Mouse (Mus musculus) embryonic facial prominence, embryonic 14.5 days (tissue): ENCODE results near the gene Pcyt1a. TPM values are rescaled to one million over a fixed set of nuclear protein-coding genes. Genes with fewer than 3 reads are reported as not detected.

Experiments
- ATAC-seq: fragments of 200-750 bp; cut with Nextera tagmentation; 2 replicates; pipeline ENCODE4 v1.8.0; 2017; ENCODE audit warnings: low read depth, moderate number of reproducible peaks, moderate TSS enrichment
- DNase-seq: peaks from one replicate; pipeline ENCODE4 v3.0.0-alpha.2; 2015; ENCODE audit warnings: low spot score
- H3K27ac ChIP-seq: fragments of 300-500 bp; sonication (generic); replicated peaks from 2 replicates; pipeline ENCODE4 v1.5.1; 2014; ENCODE audit warnings: low read depth, mild to moderate bottlenecking, low read length, moderate library complexity
- H3K27me3 ChIP-seq: fragments of 300-500 bp; sonication (generic); replicated peaks from 2 replicates; pipeline ENCODE4 v1.6.1; 2014; ENCODE audit warnings: low read length; ENCODE audit not compliant: control insufficient read depth, insufficient read depth
- H3K36me3 ChIP-seq: fragments of 300-500 bp; sonication (generic); 2 replicates; pipeline ENCODE4 v1.6.1; 2014; ENCODE audit warnings: low read length, mixed read lengths; ENCODE audit not compliant: control insufficient read depth, insufficient read depth
- H3K4me1 ChIP-seq: fragments of 300-500 bp; sonication (generic); 2 replicates; pipeline ENCODE4 v1.6.1; 2014; ENCODE audit warnings: antibody characterized with exemption, low read length; ENCODE audit not compliant: control insufficient read depth, insufficient read depth
- H3K4me2 ChIP-seq: fragments of 300-500 bp; sonication (generic); 2 replicates; pipeline ENCODE4 v1.6.1; 2014; ENCODE audit warnings: low read depth, mild to moderate bottlenecking, low read length, moderate library complexity, mixed read lengths
- H3K4me3 ChIP-seq: fragments of 300-500 bp; sonication (generic); 2 replicates; pipeline ENCODE4 v1.5.1; 2014; ENCODE audit warnings: low read depth, mild to moderate bottlenecking, low read length
- H3K9ac ChIP-seq: fragments of 300-500 bp; sonication (generic); 2 replicates; pipeline ENCODE4 v1.6.1; 2014; ENCODE audit warnings: low read depth, mild to moderate bottlenecking, low read length, moderate library complexity, mixed read lengths
- H3K9me3 ChIP-seq: fragments of 300-500 bp; sonication (generic); 2 replicates; pipeline ENCODE4 v1.6.1; 2016; ENCODE audit warnings: low read length; ENCODE audit not compliant: control insufficient read depth
- WGBS: fragments of 180-500 bp; shearing (Covaris S2); extraction: QIAGEN DNeasy Blood & Tissue Kit; methylation state at CpG from one replicate; pipeline ENCODE4 v1.1.7; 2014; 5-methylcytosine and 5-hydroxymethylcytosine counted together
- polyA plus RNA-seq: library from polyadenylated mRNA; unstranded; fragments of >200 nt; fragmentation: Nextera tagmentation; extraction: Ambion mirVana; gene quantifications from 2 replicates; pipeline ENCODE4 v1.2.1, GENCODE M21; 2014

The Pcyt1a gene
- polyA plus RNA-seq, 1 experiment from 2014 or later: 43.2 TPM

GRCm38 (mm10) chr16:32523462-32524243 lies 92.9 kb downstream of the Pcyt1a start:
- no peaks in the 10 kb centered on the region for H3K27me3 ChIP-seq
- no peak overlapping the region for H3K27ac ChIP-seq
- ATAC-seq (peak; percentile 78), DNase-seq (peak; percentile 74)
- no peak overlapping the region for H3K4me3 ChIP-seq
- WGBS: 66% methylated on average over 8 of the region's 8 CpGs
- no peak overlapping the region for H3K9ac ChIP-seq
- H3K4me2 ChIP-seq: no peak overlapping the region
- no peaks in the 10 kb centered on the region; the same call in 1 of the 2 replicates for H3K4me1 ChIP-seq
- H3K9me3 ChIP-seq: no peaks in the 10 kb centered on the region
- no peaks in the 10 kb centered on the region for H3K36me3 ChIP-seq

DNA sequence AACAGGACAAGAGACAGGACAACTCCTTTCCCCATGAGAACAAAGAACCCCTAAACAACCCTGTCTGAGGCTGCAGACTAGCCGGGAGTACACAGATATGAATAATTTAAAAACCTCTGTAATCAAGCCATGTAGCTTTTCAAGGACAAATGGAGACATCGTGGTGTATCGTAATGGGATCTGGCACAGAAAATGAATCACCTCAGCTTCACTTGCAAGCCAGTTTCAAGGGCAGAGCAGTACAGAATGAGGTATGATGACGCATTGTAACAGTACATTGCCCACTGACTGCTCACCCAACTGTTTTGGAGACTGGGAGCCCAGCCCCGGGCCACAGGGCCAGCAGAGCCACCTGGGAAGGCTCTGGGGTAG lies 93.5 kb downstream of the Pcyt1a start:
- no peak overlapping the region; the same call in 1 of the 2 replicates for H3K27ac ChIP-seq
- H3K9ac ChIP-seq: no peak overlapping the region
- H3K27me3 ChIP-seq: no peaks in the 10 kb centered on the region
- no peak overlapping the region for H3K4me2 ChIP-seq
- ATAC-seq (peak; percentile 3; the same call in 1 of the 2 replicates), DNase-seq (no peak)
- H3K9me3 ChIP-seq: no peaks in the 10 kb centered on the region
- 57% methylated on average over 5 of the region's 5 CpGs for WGBS
- no peaks in the 10 kb centered on the region for H3K36me3 ChIP-seq
- H3K4me1 ChIP-seq: no peaks in the 10 kb centered on the region; the same call in 1 of the 2 replicates
- H3K4me3 ChIP-seq: no peak overlapping the region

Other genes starting within 250 kb of the Pcyt1a start
- gene Fbxo45, start 183.8 kb upstream of the Pcyt1a start, polyA plus RNA-seq: 13.4 and 14.0 TPM in 2 replicates
- 17.3 and 20.0 TPM in 2 replicates for gene Wdr53, start 183.7 kb upstream of the Pcyt1a start, polyA plus RNA-seq
- gene Smco1, start 159.5 kb upstream of the Pcyt1a start, polyA plus RNA-seq: not detected in 2 replicates
- gene Rnf168, start 153.5 kb upstream of the Pcyt1a start, polyA plus RNA-seq: 22.0 and 23.4 TPM in 2 replicates
- 21.1 and 23.7 TPM in 2 replicates for gene Ubxn7, start 98.7 kb upstream of the Pcyt1a start, polyA plus RNA-seq
- gene Tm4sf19, start 30.4 kb upstream of the Pcyt1a start, polyA plus RNA-seq: 0.14 TPM in 1 of 2 replicates, not detected in the other
- gene Tctex1d2, start 11.2 kb upstream of the Pcyt1a start, polyA plus RNA-seq: 29.2 and 30.4 TPM in 2 replicates
- gene Slc51a, start 57.0 kb downstream of the Pcyt1a start, polyA plus RNA-seq: 0.29 TPM in 2 replicates
- not detected in 2 replicates for gene Zdhhc19, start 65.3 kb downstream of the Pcyt1a start, polyA plus RNA-seq
- gene Tfrc, start 178.0 kb downstream of the Pcyt1a start, polyA plus RNA-seq: 40.2 and 40.4 TPM in 2 replicates
- gene Tnk2, start 213.0 kb downstream of the Pcyt1a start, polyA plus RNA-seq: 14.6 and 14.8 TPM in 2 replicates